Mouse (Mus musculus) embryo, embryonic 10.5 days (tissue): ENCODE measurements at regions not wholly inside any gene's neighbourhood (a gene's known extent, or its start where the extent isn't known, plus 50 kb on each side); places are given as distances from the start of the nearest gene placed in this dataset.

ENCODE experiments used
- DNase-seq: peaks from one replicate; pipeline ENCODE4 v3.0.0-alpha.2; 2015; ENCODE audit warnings: low spot score

- DNase-seq, result no peak
Observed at GRCm38 (mm10) chr16:46807476-46807875, 309.2 kb upstream of the Nectin3 start.

- DNase-seq, result no peak
Observed at GRCm38 (mm10) chr16:46776367-46776766, 278.0 kb upstream of the Nectin3 start.

GRCm38 (mm10) chr16:46769383-46769782 lies 271.1 kb upstream of the Nectin3 start:
- peak; percentile 4 for DNase-seq

GRCm38 (mm10) chr16:46768376-46768775 lies 270.1 kb upstream of the Nectin3 start:
- DNase-seq, result no peak

- DNase-seq, result no peak
Observed at GRCm38 (mm10) chr16:46735140-46735539, 236.8 kb upstream of the Nectin3 start.

- DNase-seq, result no peak
Observed at GRCm38 (mm10) chr16:46728424-46728823, 230.1 kb upstream of the Nectin3 start.

- no peak for DNase-seq
Observed at GRCm38 (mm10) chr16:46723660-46724059, 225.3 kb upstream of the Nectin3 start.

- no peak for DNase-seq
Observed at GRCm38 (mm10) chr16:46679787-46680186, 181.5 kb upstream of the Nectin3 start.

- DNase-seq, result no peak
Observed at GRCm38 (mm10) chr16:46669590-46669989, 171.3 kb upstream of the Nectin3 start.

- no peak for DNase-seq
Observed at GRCm38 (mm10) chr16:46665566-46665965, 167.2 kb upstream of the Nectin3 start.

- DNase-seq, result no peak
Observed at GRCm38 (mm10) chr16:46663008-46663407, 164.7 kb upstream of the Nectin3 start.

- no peak for DNase-seq
Observed at GRCm38 (mm10) chr16:46655041-46655440, 156.7 kb upstream of the Nectin3 start.

GRCm38 (mm10) chr16:46625807-46626206 lies 127.5 kb upstream of the Nectin3 start:
- no peak for DNase-seq

- no peak for DNase-seq
Observed at GRCm38 (mm10) chr16:46623246-46623645, 124.9 kb upstream of the Nectin3 start.

- no peak for DNase-seq
Observed at GRCm38 (mm10) chr16:46619871-46620270, 121.5 kb upstream of the Nectin3 start.

GRCm38 (mm10) chr16:46617544-46618335 lies 119.4 kb upstream of the Nectin3 start:
- peak; percentile 41 for DNase-seq

- no peak for DNase-seq
Observed at GRCm38 (mm10) chr16:46616606-46617005, 118.3 kb upstream of the Nectin3 start.

- no peak for DNase-seq
Observed at GRCm38 (mm10) chr16:46613062-46613818, 114.9 kb upstream of the Nectin3 start.

- DNase-seq, result no peak
Observed at GRCm38 (mm10) chr16:46605879-46606203, 107.5 kb upstream of the Nectin3 start.

- no peak for DNase-seq
Observed at GRCm38 (mm10) chr16:46605001-46605878, 106.9 kb upstream of the Nectin3 start.

- DNase-seq, result peak; percentile 27
Observed at GRCm38 (mm10) chr16:46592618-46593253, 94.4 kb upstream of the Nectin3 start.

- DNase-seq, result no peak
Observed at GRCm38 (mm10) chr16:46587056-46587455, 88.7 kb upstream of the Nectin3 start.
